Mouse (Mus musculus) activated CD4-positive, CD25-positive, alpha-beta regulatory T cell, adult 9 weeks (primary cell): ENCODE results near the gene Ifna7. TPM values are rescaled to one million over a fixed set of nuclear protein-coding genes. Genes with fewer than 3 reads are reported as not detected.

ENCODE experiments used
- polyA plus RNA-seq: library from polyadenylated mRNA; unstranded; fragments of 100-300 nt; shearing (Covaris generic); gene quantifications from one replicate; pipeline ENCODE4 v1.2.1, GENCODE M21; 2017

Gene Ifna7
- not detected for polyA plus RNA-seq

GRCm38 (mm10) chr4:88815928-88816327 is at the start of gene Ifna7:
Ifna7 (plus strand) TSS chr4:88816228.

GRCm38 (mm10) chr4:88773534-88773933 is 42.5 kb upstream of the Ifna7 start, which contains the start of gene Gm13290:
Gm13290 (plus strand) TSS chr4:88773834.

GRCm38 (mm10) chr4:88776622-88777021 is 39.4 kb upstream of the Ifna7 start, which contains the start of gene Gm13289:
Gm13289 (plus strand) TSS chr4:88776922.

GRCm38 (mm10) chr4:88779550-88779949 is 36.5 kb upstream of the Ifna7 start, which contains the start of gene Gm13272:
Gm13272 (plus strand) TSS chr4:88779850.

GRCm38 (mm10) chr4:88781831-88782230 is 34.2 kb upstream of the Ifna7 start, which contains the start of gene Ifnz:
Ifnz (plus strand) TSS chr4:88782131.

GRCm38 (mm10) chr4:88785409-88785808 is 30.6 kb upstream of the Ifna7 start, which contains the start of gene Gm13276:
Gm13276 (plus strand) TSS chr4:88785709.

GRCm38 (mm10) chr4:88788402-88788801 is 27.6 kb upstream of the Ifna7 start, which contains the start of gene Gm13277:
Gm13277 (plus strand) TSS chr4:88788632.

GRCm38 (mm10) chr4:88791250-88791649 is 24.8 kb upstream of the Ifna7 start, which contains the start of gene Gm13278:
Gm13278 (plus strand) TSS chr4:88791550.

GRCm38 (mm10) chr4:88793936-88794675 is 21.9 kb upstream of the Ifna7 start, which contains the start of gene Gm13275:
Gm13275 (plus strand) TSS chr4:88794487.

GRCm38 (mm10) chr4:88797097-88797496 is 18.9 kb upstream of the Ifna7 start, which contains the start of gene Gm13279:
Gm13279 (plus strand) TSS chr4:88797397.

GRCm38 (mm10) chr4:88799365-88799764 is 16.7 kb upstream of the Ifna7 start, which contains the start of gene Gm13285:
Gm13285 (plus strand) TSS chr4:88799665.

GRCm38 (mm10) chr4:88802954-88803353 is 13.1 kb upstream of the Ifna7 start, which contains the start of gene Gm13287:
Gm13287 (plus strand) TSS chr4:88803254.

GRCm38 (mm10) chr4:88805231-88805630 is 10.8 kb upstream of the Ifna7 start, which contains the start of gene Gm13288:
Gm13288 (plus strand) TSS chr4:88805531.

GRCm38 (mm10) chr4:88819659-88820058 is 3.6 kb downstream of the Ifna7 start, which contains the start of gene Ifna11:
Ifna11 (plus strand) TSS chr4:88819959.

GRCm38 (mm10) chr4:88827116-88827515 is 11.1 kb downstream of the Ifna7 start, which contains the start of gene Ifna6:
Ifna6 (plus strand) TSS chr4:88827416.

GRCm38 (mm10) chr4:88835225-88835624 is 19.2 kb downstream of the Ifna7 start, which contains the start of gene Ifna5:
Ifna5 (plus strand) TSS chr4:88835525.

GRCm38 (mm10) chr4:88841438-88841911 is 25.4 kb downstream of the Ifna7 start, which contains the start of gene Ifna4:
Ifna4 (plus strand) TSS chr4:88841861.

GRCm38 (mm10) chr4:88849698-88850097 is 33.7 kb downstream of the Ifna7 start, which contains the start of gene Ifna1:
Ifna1 (plus strand) TSS chr4:88850087.

Other genes with a start within 250 kb of the Ifna7 start
- not detected for gene Ifna14, start 244.4 kb upstream of the Ifna7 start, polyA plus RNA-seq
- gene Ifna9, start 223.8 kb upstream of the Ifna7 start, polyA plus RNA-seq: not detected
- gene Ifna12, start 212.9 kb upstream of the Ifna7 start, polyA plus RNA-seq: not detected
- gene C87499, start 181.8 kb upstream of the Ifna7 start, polyA plus RNA-seq: not detected
- gene Ifna13, start 171.8 kb upstream of the Ifna7 start, polyA plus RNA-seq: not detected
- not detected for gene Ifna16, start 139.3 kb upstream of the Ifna7 start, polyA plus RNA-seq
- gene Ifna2, start 132.3 kb upstream of the Ifna7 start, polyA plus RNA-seq: not detected
- not detected for gene Ifnab, start 124.9 kb upstream of the Ifna7 start, polyA plus RNA-seq
- gene Gm26566, start 94.4 kb upstream of the Ifna7 start, polyA plus RNA-seq: not detected
- 20.7 TPM for gene Klhl9, start 93.8 kb upstream of the Ifna7 start, polyA plus RNA-seq
- gene Gm13271, start 61.4 kb upstream of the Ifna7 start, polyA plus RNA-seq: not detected
- gene Gm13283, start 56.1 kb upstream of the Ifna7 start, polyA plus RNA-seq: not detected
- not detected for gene Gm13290, start 42.4 kb upstream of the Ifna7 start, polyA plus RNA-seq
- not detected for gene Gm13289, start 39.3 kb upstream of the Ifna7 start, polyA plus RNA-seq
- gene Gm13272, start 36.4 kb upstream of the Ifna7 start, polyA plus RNA-seq: not detected
- gene Ifnz, start 34.1 kb upstream of the Ifna7 start, polyA plus RNA-seq: 0.43 TPM
- not detected for gene Gm13276, start 30.5 kb upstream of the Ifna7 start, polyA plus RNA-seq
- not detected for gene Gm13277, start 27.6 kb upstream of the Ifna7 start, polyA plus RNA-seq
- gene Gm13278, start 24.7 kb upstream of the Ifna7 start, polyA plus RNA-seq: not detected
- not detected for gene Gm13275, start 21.7 kb upstream of the Ifna7 start, polyA plus RNA-seq
- gene Gm13279, start 18.8 kb upstream of the Ifna7 start, polyA plus RNA-seq: not detected
- 0.83 TPM for gene Gm13285, start 16.6 kb upstream of the Ifna7 start, polyA plus RNA-seq
- not detected for gene Gm13287, start 13.0 kb upstream of the Ifna7 start, polyA plus RNA-seq
- gene Gm13288, start 10.7 kb upstream of the Ifna7 start, polyA plus RNA-seq: not detected
- not detected for gene Ifna11, start 3.7 kb downstream of the Ifna7 start, polyA plus RNA-seq
- not detected for gene Ifna6, start 11.2 kb downstream of the Ifna7 start, polyA plus RNA-seq
- gene Ifna5, start 19.3 kb downstream of the Ifna7 start, polyA plus RNA-seq: not detected
- gene Ifna4, start 25.6 kb downstream of the Ifna7 start, polyA plus RNA-seq: not detected
- gene Ifna1, start 33.9 kb downstream of the Ifna7 start, polyA plus RNA-seq: not detected
- gene Ifne, start 64.0 kb downstream of the Ifna7 start, polyA plus RNA-seq: not detected